Mouse (Mus musculus): ENCODE measurements around the gene Arhgef25. TPM values are rescaled to one million over a fixed set of nuclear protein-coding genes. Genes with fewer than 3 reads are reported as not detected.
"Not testable (repeated sequence)": the region's sequence is repeated elsewhere in the genome, so short reads cannot be mapped to it uniquely, and the experiment has no call there.

The Arhgef25 gene
- polyA plus RNA-seq, 1 experiment from 2014 or later, result 19.6 TPM

GRCm38 (mm10) chr10:127198492-127198891 lies 8.6 kb upstream of the Arhgef25 start:
- no peak overlapping the region for H3K9ac ChIP-seq (ENCODE audit: low read depth, low read length)
- no peak overlapping the region for H3K27ac ChIP-seq (ENCODE audit: low read length)
- no peak overlapping the region for H3K4me2 ChIP-seq (ENCODE audit: low read length)
- no peak overlapping the region for H3K4me3 ChIP-seq (ENCODE audit: low read depth, low read length)
- peaks cover 24% of the 10 kb centered on the region for H3K36me3 ChIP-seq (ENCODE audit: control insufficient read depth, insufficient read depth, low read length)
- H3K4me1 ChIP-seq (ENCODE audit: control insufficient read depth, insufficient read depth, low read length), result peaks cover 16% of the 10 kb centered on the region
- 73% methylated on average over 2 of the region's 2 CpGs for WGBS
- ATAC-seq, result no peak
- H3K9me3 ChIP-seq (replicated peaks; ENCODE audit: control insufficient read depth, low read length, poor library complexity, severe bottlenecking), result no peaks in the 10 kb centered on the region
- no peaks in the 10 kb centered on the region for H3K27me3 ChIP-seq (ENCODE audit: control insufficient read depth, insufficient read depth, low read depth, low read length)

GRCm38 (mm10) chr10:127197505-127198110 lies 7.7 kb upstream of the Arhgef25 start:
- peaks cover 16% of the 10 kb centered on the region for H3K4me1 ChIP-seq (ENCODE audit: control insufficient read depth, insufficient read depth, low read length)
- H3K9ac ChIP-seq (ENCODE audit: low read depth, low read length), result no peak overlapping the region
- H3K27ac ChIP-seq (ENCODE audit: low read length), result no peak overlapping the region
- no peaks in the 10 kb centered on the region for H3K9me3 ChIP-seq (replicated peaks; ENCODE audit: control insufficient read depth, low read length, poor library complexity, severe bottlenecking)
- peaks cover 19% of the 10 kb centered on the region for H3K36me3 ChIP-seq (ENCODE audit: control insufficient read depth, insufficient read depth, low read length)
- no peaks in the 10 kb centered on the region for H3K27me3 ChIP-seq (ENCODE audit: control insufficient read depth, insufficient read depth, low read depth, low read length)
- H3K4me2 ChIP-seq (ENCODE audit: low read length), result no peak overlapping the region
- no peak for ATAC-seq
- 84% methylated on average over 11 of the region's 11 CpGs for WGBS
- H3K4me3 ChIP-seq (ENCODE audit: low read depth, low read length), result no peak overlapping the region

DNA sequence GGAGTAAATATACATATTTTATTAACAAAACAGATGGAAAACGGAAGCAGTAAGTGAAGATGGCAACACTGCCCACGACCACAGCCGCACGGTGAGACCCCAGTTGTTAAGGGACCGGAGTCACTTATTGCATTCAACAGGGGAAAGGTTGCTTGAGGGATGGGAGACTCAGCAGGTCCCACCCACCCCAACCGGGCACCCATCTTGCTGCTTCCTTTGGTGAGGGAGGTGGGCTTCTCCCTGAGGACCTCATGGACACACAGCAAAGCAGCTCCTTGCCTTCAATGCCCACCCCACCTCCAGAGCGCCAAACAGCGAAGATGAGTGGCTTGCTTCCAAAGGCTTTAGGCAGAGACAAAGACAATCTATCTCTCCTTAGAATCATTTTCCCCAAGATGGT lies 7.2 kb upstream of the Arhgef25 start:
- H3K4me2 ChIP-seq (ENCODE audit: low read length), result no peak overlapping the region
- no peak overlapping the region for H3K9ac ChIP-seq (ENCODE audit: low read depth, low read length)
- H3K4me1 ChIP-seq (ENCODE audit: control insufficient read depth, insufficient read depth, low read length), result peaks cover 16% of the 10 kb centered on the region
- no peak for ATAC-seq
- H3K4me3 ChIP-seq (ENCODE audit: low read depth, low read length), result no peak overlapping the region
- peaks cover 21% of the 10 kb centered on the region for H3K36me3 ChIP-seq (ENCODE audit: control insufficient read depth, insufficient read depth, low read length)
- H3K9me3 ChIP-seq (replicated peaks; ENCODE audit: control insufficient read depth, low read length, poor library complexity, severe bottlenecking), result no peaks in the 10 kb centered on the region
- H3K27me3 ChIP-seq (ENCODE audit: control insufficient read depth, insufficient read depth, low read depth, low read length), result no peaks in the 10 kb centered on the region
- H3K27ac ChIP-seq (ENCODE audit: low read length), result 0 out of 2 replicates have a peak overlapping the region, but pooled peaks have one; percentile 32
- 91% methylated on average over 8 of the region's 8 CpGs for WGBS

- Histone ChIP-seq H3K27me3 (ENCODE audit: control insufficient read depth, insufficient read depth, low read depth, low read length) (no peaks in the 10 kb centered on the region), H3K27ac (ENCODE audit: low read length) (peak overlapping the region; percentile 91), H3K36me3 (ENCODE audit: control insufficient read depth, insufficient read depth, low read length) (peaks cover 24% of the 10 kb centered on the region), H3K4me3 (ENCODE audit: low read depth, low read length) (peak overlapping the region; percentile 78), H3K9me3 (replicated peaks; ENCODE audit: control insufficient read depth, low read length, poor library complexity, severe bottlenecking) (no peaks in the 10 kb centered on the region), H3K4me2 (ENCODE audit: low read length) (peak overlapping the region; percentile 90), H3K9ac (ENCODE audit: low read depth, low read length) (peak overlapping the region; percentile 98; the same call in 1 of the 2 replicates), H3K4me1 (ENCODE audit: control insufficient read depth, insufficient read depth, low read length) (peaks cover 16% of the 10 kb centered on the region)
- under 1% methylated on average over 5 of the region's 5 CpGs for WGBS
- ATAC-seq, result peak; percentile 49
Measured at GRCm38 (mm10) chr10:127196392-127196791, 6.5 kb upstream of the Arhgef25 start.

GRCm38 (mm10) chr10:127195328-127196129 lies 5.6 kb upstream of the Arhgef25 start, which contains the start of gene Dtx3:
TSS of gene Dtx3 (minus strand) at chr10:127195728.
- Histone ChIP-seq H3K27me3 (ENCODE audit: control insufficient read depth, insufficient read depth, low read depth, low read length) (no peaks in the 10 kb centered on the region), H3K9me3 (replicated peaks; ENCODE audit: control insufficient read depth, low read length, poor library complexity, severe bottlenecking) (no peaks in the 10 kb centered on the region), H3K4me2 (ENCODE audit: low read length) (peak within 1 kb of the TSS; percentile 90), H3K4me1 (ENCODE audit: control insufficient read depth, insufficient read depth, low read length) (peaks cover 16% of the 10 kb centered on the region), H3K4me3 (ENCODE audit: low read depth, low read length) (peak within 1 kb of the TSS; percentile 78), H3K9ac (ENCODE audit: low read depth, low read length) (peak within 1 kb of the TSS; percentile 98), H3K36me3 (ENCODE audit: control insufficient read depth, insufficient read depth, low read length) (peaks cover 29% of the 10 kb centered on the region), H3K27ac (ENCODE audit: low read length) (peak within 1 kb of the TSS; percentile 91)
- peak; percentile 73 for ATAC-seq
- 1% methylated on average over 26 of the region's 47 CpGs for WGBS

DNA sequence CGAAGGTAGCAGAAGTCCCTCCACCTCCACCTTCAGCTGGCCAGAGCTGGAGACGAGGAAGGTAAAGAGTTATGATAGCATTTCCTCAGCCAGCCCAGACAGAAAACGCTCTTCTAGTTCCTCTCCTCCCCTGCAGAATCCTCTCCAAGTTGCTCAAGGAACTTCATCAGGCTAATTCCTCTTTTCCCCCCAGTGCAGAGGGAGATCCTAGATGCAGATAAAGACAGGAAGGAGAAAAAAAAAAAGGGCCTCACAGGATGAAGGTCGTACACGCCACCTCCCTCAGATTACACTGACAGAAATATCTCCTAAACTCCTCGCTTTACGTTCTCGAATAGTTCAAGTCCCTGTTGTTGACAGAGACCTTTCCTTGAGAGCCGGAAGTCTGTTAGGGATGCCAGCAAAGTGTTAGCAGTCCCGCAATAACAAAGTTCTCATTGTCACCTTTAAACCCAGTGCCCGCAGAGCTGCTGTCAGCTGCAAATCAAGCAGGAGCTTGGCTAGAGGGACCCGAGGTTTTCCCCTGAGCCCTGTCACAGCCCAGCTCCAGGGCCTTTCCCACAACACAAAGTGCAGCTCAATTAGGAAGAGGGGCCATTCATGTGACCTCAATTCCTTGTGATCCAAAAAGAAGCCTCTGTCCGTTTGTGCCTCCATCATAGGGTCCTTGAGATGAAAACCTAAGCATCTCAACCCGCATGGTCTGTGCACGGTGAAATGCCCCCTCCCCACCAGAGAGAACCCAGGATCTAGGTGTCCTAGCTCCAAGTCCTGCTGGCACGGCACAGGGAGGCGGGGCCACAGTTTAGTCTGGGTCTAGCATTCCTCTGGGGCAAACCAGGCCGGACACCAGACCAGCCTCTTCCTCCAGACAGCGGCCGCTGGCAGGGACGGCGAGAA lies 4.8 kb upstream of the Arhgef25 start:
- ATAC-seq, result peak; percentile 54
- peak overlapping the region; percentile 90 for H3K4me2 ChIP-seq (ENCODE audit: low read length)

GRCm38 (mm10) chr10:127193011-127193410 lies 3.1 kb upstream of the Arhgef25 start:
- H3K4me1 ChIP-seq (ENCODE audit: control insufficient read depth, insufficient read depth, low read length), result peaks cover 27% of the 10 kb centered on the region
- no peak overlapping the region for H3K9ac ChIP-seq (ENCODE audit: low read depth, low read length)
- no peak overlapping the region for H3K27ac ChIP-seq (ENCODE audit: low read length)
- ATAC-seq, result no peak
- H3K9me3 ChIP-seq (replicated peaks; ENCODE audit: control insufficient read depth, low read length, poor library complexity, severe bottlenecking), result no peaks in the 10 kb centered on the region
- no peaks in the 10 kb centered on the region for H3K27me3 ChIP-seq (ENCODE audit: control insufficient read depth, insufficient read depth, low read depth, low read length)
- H3K4me3 ChIP-seq (ENCODE audit: low read depth, low read length), result no peak overlapping the region
- H3K36me3 ChIP-seq (ENCODE audit: control insufficient read depth, insufficient read depth, low read length), result peaks cover 17% of the 10 kb centered on the region
- H3K4me2 ChIP-seq (ENCODE audit: low read length), result no peak overlapping the region
- WGBS, result 76% methylated on average over 9 of the region's 9 CpGs

More for the DNA sequence above, 4.8 kb upstream of the Arhgef25 start:
- Histone ChIP-seq H3K4me1 (ENCODE audit: control insufficient read depth, insufficient read depth, low read length) (peaks cover 16% of the 10 kb centered on the region), H3K27ac (ENCODE audit: low read length) (peak overlapping the region; percentile 91), H3K36me3 (ENCODE audit: control insufficient read depth, insufficient read depth, low read length) (peaks cover 29% of the 10 kb centered on the region), H3K9me3 (replicated peaks; ENCODE audit: control insufficient read depth, low read length, poor library complexity, severe bottlenecking) (no peaks in the 10 kb centered on the region), H3K27me3 (ENCODE audit: control insufficient read depth, insufficient read depth, low read depth, low read length) (no peaks in the 10 kb centered on the region), H3K4me3 (ENCODE audit: low read depth, low read length) (peak overlapping the region; percentile 78), H3K9ac (ENCODE audit: low read depth, low read length) (peak overlapping the region; percentile 98)
- WGBS, result 22% methylated on average over 22 of the region's 22 CpGs

DNA sequence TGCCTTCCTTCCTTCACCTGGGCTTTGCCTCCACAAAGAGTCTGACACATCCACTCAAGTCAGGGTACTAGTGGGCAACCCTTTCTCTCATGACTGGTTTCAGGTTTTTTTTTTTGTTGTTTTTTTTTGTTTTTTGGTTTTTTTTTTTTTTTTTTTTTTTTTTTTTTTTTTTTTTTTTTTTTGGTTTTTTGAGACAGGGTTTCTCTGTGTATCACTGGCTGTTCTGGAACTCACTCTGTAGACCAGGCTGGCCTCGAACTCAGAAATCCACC lies 2.1 kb upstream of the Arhgef25 start:
- H3K27ac ChIP-seq (ENCODE audit: low read length); H3K4me2 ChIP-seq (ENCODE audit: low read length); H3K9me3 ChIP-seq (replicated peaks; ENCODE audit: control insufficient read depth, low read length, poor library complexity, severe bottlenecking); ATAC-seq; H3K4me3 ChIP-seq (ENCODE audit: low read depth, low read length); H3K9ac ChIP-seq (ENCODE audit: low read depth, low read length); H3K27me3 ChIP-seq (ENCODE audit: control insufficient read depth, insufficient read depth, low read depth, low read length): not testable (repeated sequence)
- Histone ChIP-seq H3K4me1 (ENCODE audit: control insufficient read depth, insufficient read depth, low read length) (peaks cover 33% of the 10 kb centered on the region), H3K36me3 (ENCODE audit: control insufficient read depth, insufficient read depth, low read length) (peaks cover 14% of the 10 kb centered on the region)
- 88% methylated on average over 1 of the region's 1 CpGs for WGBS
